Comparison of ENCODE assay signal across 12 mouse cellular contexts in genomic region chr19:21818021-21818725, GRCm38 (mm10). TPM values are rescaled to one million over a fixed set of nuclear protein-coding genes. Genes with fewer than 3 reads are reported as not detected.
DNase-seq lines count a peak whose midpoint lies in the region; ATAC-seq and TF ChIP-seq lines count a peak whose summit lies in the region.
"Had no signal": no experiment of that assay in that cellular context is flagged by ENCODE, and none has a peak within 500 bp of the region (broad histone marks: within the 10 kb centered on the region; RNA-seq: fewer than 3 reads in every experiment).

No protein-coding gene starts in this region.

- no peak overlapping the region for H3K9ac ChIP-seq in embryonic facial prominence, embryonic 13.5 days
- H3K9ac ChIP-seq: limb, embryonic 13.5 days had no signal

- WGBS in embryonic facial prominence, embryonic 13.5 days, result 46% methylated on average over 14 of the region's 14 CpGs

- no peak overlapping the region for H3K4me2 ChIP-seq in embryonic facial prominence, embryonic 13.5 days
- H3K4me2 ChIP-seq: limb, embryonic 13.5 days had no signal

- POLR2A ChIA-PET in Patski (lab: Charles Lee), result no interaction called here

- peaks cover 58% of the 10 kb centered on the region for H3K36me3 ChIP-seq in embryonic facial prominence, embryonic 13.5 days

- peak; percentile 68 for ATAC-seq in Patski
- ATAC-seq in embryonic facial prominence, embryonic 13.5 days (ENCODE audit: insufficient number of reproducible peaks, insufficient read depth, low FRiP score, low TSS enrichment, low read depth), result 0 out of 2 replicates have a peak, but pooled peaks have one; percentile 49
- ATAC-seq in monocyte, adult 5-6 weeks (replicated peaks; ENCODE audit: insufficient number of reproducible peaks, low FRiP score, low TSS enrichment, poor library complexity, severe bottlenecking), result peak; percentile 66

- CTCF ChIA-PET in Patski (lab: Charles Lee), result no interaction called here

- intact Hi-C loops in gastrocnemius, postnatal 36 days (cut with DNase I), result no loop called here

- no peak for TF ChIP-seq CTCF in Patski (IDR thresholded peaks at IDR 0.05)

- DNase-seq in lung, adult 18-20 months, result peak; percentile 19 to 48
- DNase-seq in lung, postnatal 10 days, result no peak
- DNase-seq in Patski (ENCODE audit: low read depth, low spot score), result no peak
- no peak for DNase-seq in cerebellum, postnatal 14 days
- DNase-seq in gastrocnemius, postnatal 36 days, result no peak
- DNase-seq: cerebellum, postnatal 36 days; midbrain, embryonic 14.5 days; thymus, postnatal 14 days had no signal

- in situ Hi-C loops in Patski (cut with MboI; ENCODE audit: low pct_unique_long_range_greater_than_20kb), result loop anchor here (25.0 kb wide), 2 partner anchors 1094 to 1444 kb away; partner anchors contain the start of gene Smc5

- H3K9me3 ChIP-seq in embryonic facial prominence, embryonic 13.5 days, result no peaks in the 10 kb centered on the region
- H3K9me3 ChIP-seq: heart, embryonic 10.5 days; limb, embryonic 13.5 days had no signal

- H3K4me1 ChIP-seq in embryonic facial prominence, embryonic 13.5 days, result peaks cover 21% of the 10 kb centered on the region

- H3K4me3 ChIP-seq in embryonic facial prominence, embryonic 13.5 days, result no peak overlapping the region
- H3K4me3 ChIP-seq: heart, embryonic 10.5 days; limb, embryonic 13.5 days had no signal

- H3K27ac ChIP-seq in embryonic facial prominence, embryonic 13.5 days, result peak overlapping the region; percentile 41
- H3K27ac ChIP-seq: heart, embryonic 10.5 days; limb, embryonic 13.5 days had no signal

- no peaks in the 10 kb centered on the region for H3K27me3 ChIP-seq in Patski
- H3K27me3 ChIP-seq in embryonic facial prominence, embryonic 13.5 days, result no peaks in the 10 kb centered on the region
- H3K27me3 ChIP-seq: limb, embryonic 13.5 days had no signal

RNA-seq across cellular contexts. Expression of gene Cemip2, which starts 40.0 kb away (rescaled TPM):
- 10.5 TPM for polyA plus RNA-seq in Patski (2021)
- polyA plus RNA-seq in embryonic facial prominence, embryonic 13.5 days (2015; fragmentation: Nextera tagmentation; extraction: Ambion mirVana), result 33.4 and 34.4 TPM in 2 replicates
- 13.1 to 24.4 TPM (median 16.6 TPM) in 3 replicates for total RNA-seq in monocyte, adult 5-6 weeks (2017)
- 1 to 10 TPM; 6.5 to 8.9 TPM for total RNA-seq in gastrocnemius, postnatal 36 days (2021)

Comparison
In these comparisons a context has a peak if more than half of its experiments do, and no peak if none do; other contexts are left out.
1. DNase-seq: peak in lung, adult 18-20 months (2 of 2); none in lung, postnatal 10 days (single experiment), Patski (single experiment), cerebellum, postnatal 14 days (0 of 2) and gastrocnemius, postnatal 36 days (0 of 2).
2. Peak in every context shown above with its lines, with median percentiles within 50 percentile points of each other: ATAC-seq.